Comparison of ENCODE assay signal across 9 mouse cellular contexts in the genomic region with DNA sequence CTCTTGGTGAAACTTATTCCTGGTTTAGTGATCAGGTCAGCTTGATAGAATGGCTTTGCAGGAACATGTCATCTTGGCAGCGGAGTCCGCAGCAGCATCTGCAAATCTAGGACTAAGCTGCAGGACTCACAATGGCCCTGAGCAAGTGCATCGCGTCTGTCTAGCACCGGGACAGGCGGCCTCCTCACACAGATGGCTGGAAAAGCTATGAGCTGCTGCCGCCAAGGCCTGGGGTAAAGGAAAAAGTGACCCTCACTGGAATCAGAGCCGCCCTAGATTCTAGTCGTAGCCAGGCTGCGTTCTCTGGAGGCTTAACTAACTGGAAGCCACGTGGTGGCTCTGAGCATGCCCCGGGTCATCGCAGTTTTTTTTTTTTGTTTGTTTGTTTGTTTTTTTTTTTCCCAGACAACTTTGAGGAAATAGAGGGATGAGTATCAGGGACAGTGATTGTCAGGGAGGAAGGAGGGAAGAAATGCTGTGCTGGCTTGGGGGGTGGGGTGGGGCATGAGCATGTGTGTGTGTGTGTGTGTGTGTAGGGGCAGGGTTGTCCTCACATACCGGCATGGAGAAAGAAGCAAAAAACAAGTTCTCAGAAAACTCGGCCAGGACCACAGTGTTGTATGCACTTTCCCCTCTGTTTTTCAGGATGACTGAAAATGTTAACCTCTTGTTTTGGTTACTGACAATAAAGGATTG. TPM values are rescaled to one million over a fixed set of nuclear protein-coding genes. Genes with fewer than 3 reads are reported as not detected.
DNase-seq lines count a peak whose midpoint lies in the region; ATAC-seq lines count a peak whose summit lies in the region.
"Had no signal": no experiment of that assay in that cellular context is flagged by ENCODE, and none has a peak within 500 bp of the region (broad histone marks: within the 10 kb centered on the region; RNA-seq: fewer than 3 reads in every experiment).

No protein-coding gene starts in this region.

- H3K4me1 ChIP-seq in heart, embryonic 11.5 days (ENCODE audit: control insufficient read depth, insufficient read depth, low read length), result no peaks in the 10 kb centered on the region; the same call in 1 of the 2 replicates
- H3K4me1 ChIP-seq in midbrain, embryonic 10.5 days, result peaks cover 13% of the 10 kb centered on the region

- no peaks in the 10 kb centered on the region for H3K27me3 ChIP-seq in heart, embryonic 11.5 days (ENCODE audit: control insufficient read depth, insufficient read depth, low read length)
- no peaks in the 10 kb centered on the region for H3K27me3 ChIP-seq in midbrain, embryonic 10.5 days (ENCODE audit: low read depth, poor library complexity, severe bottlenecking)

- H3K27ac ChIP-seq in heart, embryonic 11.5 days (ENCODE audit: low read depth, low read length), result no peak overlapping the region
- H3K27ac ChIP-seq in midbrain, embryonic 10.5 days (replicated peaks), result peak overlapping the region; percentile 76

- peak overlapping the region; percentile 53 for H3K4me2 ChIP-seq in heart, embryonic 11.5 days

- DNase-seq in kidney, postnatal 10 days, result peak; percentile 22
- no peak for DNase-seq in kidney, adult 11 months
- DNase-seq in embryo, embryonic 10.5 days (ENCODE audit: low spot score), result peak; percentile 50
- peak; percentile 44 for DNase-seq in midbrain, embryonic 10.5 days (ENCODE audit: low spot score)
- DNase-seq in urinary bladder, postnatal 14 days (ENCODE audit: low spot score), result no peak
- no peak for DNase-seq in left cerebral cortex, postnatal 36 days (ENCODE audit: low spot score in 2 of 2)
- no peak for DNase-seq in urinary bladder, postnatal 10 days (ENCODE audit: low spot score)

- H3K4me3 ChIP-seq in heart, embryonic 11.5 days (ENCODE audit: low read depth, low read length), result peak overlapping the region; percentile 8; the same call in 1 of the 2 replicates
- H3K4me3 ChIP-seq in midbrain, embryonic 10.5 days, result peak overlapping the region; percentile 34
- H3K4me3 ChIP-seq: erythroblast, embryonic 14.5 days had no signal

- no peaks in the 10 kb centered on the region for H3K36me3 ChIP-seq in heart, embryonic 11.5 days (ENCODE audit: control insufficient read depth, insufficient read depth, low read length)
- no peaks in the 10 kb centered on the region for H3K36me3 ChIP-seq in midbrain, embryonic 10.5 days

- peak overlapping the region; percentile 39; the same call in 1 of the 2 replicates for H3K9ac ChIP-seq in heart, embryonic 11.5 days (ENCODE audit: low read depth, low read length)

- ATAC-seq in heart, embryonic 11.5 days (replicated peaks; ENCODE audit: insufficient number of reproducible peaks, low FRiP score, low TSS enrichment), result no peak

- intact Hi-C loops in left cerebral cortex, postnatal 36 days (cut with DNase I), result no loop called here

- WGBS in heart, embryonic 11.5 days (ENCODE audit: insufficient replicate concordance), result 26% methylated on average over 15 of the region's 15 CpGs
- 25% methylated on average over 15 of the region's 15 CpGs for WGBS in midbrain, embryonic 10.5 days

- no peaks in the 10 kb centered on the region for H3K9me3 ChIP-seq in heart, embryonic 11.5 days (replicated peaks; ENCODE audit: control insufficient read depth, low read length)
- H3K9me3 ChIP-seq in midbrain, embryonic 10.5 days (replicated peaks), result no peaks in the 10 kb centered on the region

RNA-seq across cellular contexts. Expression of gene Mocs2, which starts 37.7 kb away (rescaled TPM):
- 56.6 and 57.7 TPM in 2 replicates for polyA plus RNA-seq in heart, embryonic 11.5 days (2014; fragmentation: Nextera tagmentation; extraction: Ambion mirVana)
- 71.3 and 77.9 TPM in 2 replicates for polyA plus RNA-seq in midbrain, embryonic 10.5 days (2016; fragmentation: Nextera tagmentation; extraction: Ambion mirVana)
- total RNA-seq in left cerebral cortex, postnatal 36 days (2021), result 10 to 100 TPM; 73.5 to 74.4 TPM

Comparison
In these comparisons a context has a peak if more than half of its experiments do, and no peak if none do; other contexts are left out.
1. DNase-seq: peak in kidney, postnatal 10 days (single experiment), embryo, embryonic 10.5 days (single experiment) and midbrain, embryonic 10.5 days (single experiment); none in kidney, adult 11 months (single experiment), urinary bladder, postnatal 14 days (single experiment), left cerebral cortex, postnatal 36 days (0 of 2) and urinary bladder, postnatal 10 days (single experiment).